Mouse (Mus musculus) hindbrain, embryonic 15.5 days (tissue): Measurements from ENCODE around the gene Nf2. TPM values are rescaled to one million over a fixed set of nuclear protein-coding genes. Genes with fewer than 3 reads are reported as not detected.
A peak's percentile ranks its signal among the peaks of the same experiment; 100 is the strongest.
"Not testable (repeated sequence)": the region's sequence is repeated elsewhere in the genome, so short reads cannot be mapped to it uniquely, and the experiment has no call there.

Experiments used
- ATAC-seq: fragments of 200-750 bp; cut with Nextera tagmentation; 2 replicates; pipeline ENCODE4 v1.8.0; 2017; ENCODE audit warnings: low read depth, moderate number of reproducible peaks, moderate TSS enrichment; ENCODE audit not compliant: low FRiP score
- H3K27ac ChIP-seq: fragments of 300-500 bp; sonication (generic); replicated peaks from 2 replicates; pipeline ENCODE4 v1.5.1; 2015; ENCODE audit warnings: mild to moderate bottlenecking, inconsistent platforms
- H3K27me3 ChIP-seq: fragments of 300-500 bp; sonication (generic); 2 replicates; pipeline ENCODE4 v1.6.1; 2015; ENCODE audit warnings: control low read depth, inconsistent platforms
- H3K36me3 ChIP-seq: fragments of 300-500 bp; sonication (generic); 2 replicates; pipeline ENCODE4 v1.6.1; 2015; ENCODE audit warnings: control low read depth, inconsistent platforms
- H3K4me1 ChIP-seq: fragments of 300-500 bp; sonication (generic); replicated peaks from 2 replicates; pipeline ENCODE4 v1.6.1; 2015; ENCODE audit warnings: control low read depth, inconsistent platforms
- H3K4me2 ChIP-seq: fragments of 300-500 bp; sonication (generic); 2 replicates; pipeline ENCODE4 v1.6.1; 2015; ENCODE audit warnings: moderate library complexity, mild to moderate bottlenecking, inconsistent platforms
- H3K4me3 ChIP-seq: fragments of 300-500 bp; sonication (generic); 2 replicates; pipeline ENCODE4 v1.5.1; 2015; ENCODE audit warnings: mild to moderate bottlenecking, inconsistent platforms
- H3K9ac ChIP-seq: fragments of 300-500 bp; sonication (generic); 2 replicates; pipeline ENCODE4 v1.6.1; 2015; ENCODE audit warnings: inconsistent platforms
- H3K9me3 ChIP-seq: fragments of 300-500 bp; sonication (generic); 2 replicates; pipeline ENCODE4 v1.6.1; 2016; ENCODE audit warnings: control low read depth, inconsistent platforms
- WGBS: fragments of 180-500 bp; shearing (Covaris S2); methylation state at CpG from one replicate; pipeline ENCODE4 v1.1.7; 2015; 5-methylcytosine and 5-hydroxymethylcytosine counted together
- polyA plus RNA-seq: library from polyadenylated mRNA; unstranded; fragments of >200 nt; fragmentation: Nextera tagmentation; extraction: Ambion mirVana; gene quantifications from 2 replicates; pipeline ENCODE4 v1.2.1, GENCODE M21; 2015

Gene Nf2
- polyA plus RNA-seq, 1 experiment from 2014 or later, result 72.3 TPM

DNA sequence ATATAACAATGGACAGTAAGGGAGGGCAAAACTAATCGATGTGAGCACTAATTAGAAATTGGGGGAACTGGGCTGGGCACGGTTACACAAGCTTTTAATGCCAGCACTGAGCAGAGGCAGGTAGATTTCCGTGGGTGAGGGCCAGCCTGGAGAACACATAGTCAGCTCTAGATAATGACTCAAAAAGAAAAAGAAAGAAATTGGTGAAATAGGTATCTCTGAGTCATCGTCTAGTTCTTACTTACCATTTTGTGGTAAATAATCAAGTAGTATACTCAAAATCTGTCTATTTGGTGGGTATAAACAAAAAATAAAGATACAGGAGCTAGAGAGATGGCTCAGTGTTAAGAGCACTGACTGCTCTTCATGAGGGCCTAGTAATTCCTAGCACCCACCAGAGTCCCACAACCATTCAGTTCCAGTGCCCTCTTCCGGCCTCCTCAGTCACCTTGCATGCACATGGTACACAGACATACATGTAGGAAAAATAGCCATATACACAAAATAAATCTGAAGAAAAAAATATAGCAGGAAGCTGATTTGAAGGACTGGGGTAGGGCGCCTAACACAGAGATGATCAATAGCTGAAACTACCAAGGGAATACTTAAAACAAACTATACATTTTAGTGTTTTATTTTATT lies 44.3 kb downstream of the Nf2 start:
- no peak for ATAC-seq
- no peak overlapping the region for H3K4me3 ChIP-seq
- H3K4me1 ChIP-seq, result peaks cover 10% of the 10 kb centered on the region; the same call in 1 of the 2 replicates
- H3K27ac ChIP-seq, result no peak overlapping the region
- no peak overlapping the region for H3K4me2 ChIP-seq
- no peaks in the 10 kb centered on the region for H3K27me3 ChIP-seq
- H3K9me3 ChIP-seq, result no peaks in the 10 kb centered on the region
- 0 out of 2 replicates have a peak, but pooled peaks cover 7% of the 10 kb centered on the region for H3K36me3 ChIP-seq
- WGBS, result 94% methylated on average over 6 of the region's 6 CpGs
- no peak overlapping the region for H3K9ac ChIP-seq

DNA sequence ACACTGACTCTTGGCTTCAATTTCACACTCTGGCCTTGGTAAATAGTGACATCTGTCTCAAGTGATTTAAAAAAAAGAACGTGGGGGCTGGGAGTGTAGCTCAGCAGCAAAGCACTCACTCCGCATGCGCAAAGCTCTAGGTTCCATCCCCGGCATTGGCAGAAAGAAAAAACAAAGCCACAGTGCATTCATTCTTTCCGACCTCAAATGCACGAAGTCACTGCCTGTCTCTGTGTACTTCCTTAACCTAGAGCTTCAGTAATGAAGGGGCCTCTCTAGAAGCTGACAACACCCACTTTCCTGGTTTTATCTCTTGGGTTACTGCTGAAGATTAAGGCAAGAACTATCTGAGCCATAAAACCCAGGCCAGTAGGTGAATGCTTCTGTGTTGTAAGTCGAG lies 45.4 kb downstream of the Nf2 start:
- Histone ChIP-seq H3K27me3 (no peaks in the 10 kb centered on the region), H3K4me2 (no peak overlapping the region), H3K9ac (no peak overlapping the region), H3K36me3 (0 out of 2 replicates have a peak, but pooled peaks cover 12% of the 10 kb centered on the region), H3K9me3 (no peaks in the 10 kb centered on the region), H3K4me3 (no peak overlapping the region), H3K27ac (peak overlapping the region; percentile 58), H3K4me1 (peaks cover 10% of the 10 kb centered on the region; the same call in 1 of the 2 replicates)
- peak; percentile 40 for ATAC-seq
- WGBS, result 44% methylated on average over 7 of the region's 7 CpGs

DNA sequence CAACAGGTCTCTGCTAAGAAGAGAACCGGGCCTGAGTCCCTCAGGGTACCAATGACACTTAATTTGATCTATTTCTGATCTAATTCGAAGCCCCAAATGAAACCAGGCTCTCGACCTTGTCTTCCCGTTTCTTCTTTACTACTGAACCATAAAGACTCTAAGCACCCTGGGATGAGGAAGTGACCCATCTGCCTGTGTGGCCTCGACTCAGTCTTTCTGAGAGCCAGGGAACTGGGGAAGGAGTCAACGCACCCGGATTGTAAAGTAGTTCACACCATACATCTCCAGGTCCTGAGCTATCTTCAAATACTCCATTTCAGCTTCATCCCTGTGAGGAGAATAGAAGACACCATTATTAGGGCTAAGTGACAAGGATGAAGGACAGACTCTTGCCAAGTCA lies 45.9 kb downstream of the Nf2 start:
- ATAC-seq, result peak; percentile 68
- no peak overlapping the region for H3K4me2 ChIP-seq
- no peak overlapping the region for H3K4me3 ChIP-seq
- no peak overlapping the region for H3K9ac ChIP-seq
- H3K4me1 ChIP-seq, result peaks cover 10% of the 10 kb centered on the region; the same call in 1 of the 2 replicates
- no peaks in the 10 kb centered on the region for H3K27me3 ChIP-seq
- H3K27ac ChIP-seq, result peak overlapping the region; percentile 58
- H3K36me3 ChIP-seq, result 0 out of 2 replicates have a peak, but pooled peaks cover 12% of the 10 kb centered on the region
- 43% methylated on average over 7 of the region's 7 CpGs for whole genome bisulfite sequencing
- no peaks in the 10 kb centered on the region for H3K9me3 ChIP-seq

DNA sequence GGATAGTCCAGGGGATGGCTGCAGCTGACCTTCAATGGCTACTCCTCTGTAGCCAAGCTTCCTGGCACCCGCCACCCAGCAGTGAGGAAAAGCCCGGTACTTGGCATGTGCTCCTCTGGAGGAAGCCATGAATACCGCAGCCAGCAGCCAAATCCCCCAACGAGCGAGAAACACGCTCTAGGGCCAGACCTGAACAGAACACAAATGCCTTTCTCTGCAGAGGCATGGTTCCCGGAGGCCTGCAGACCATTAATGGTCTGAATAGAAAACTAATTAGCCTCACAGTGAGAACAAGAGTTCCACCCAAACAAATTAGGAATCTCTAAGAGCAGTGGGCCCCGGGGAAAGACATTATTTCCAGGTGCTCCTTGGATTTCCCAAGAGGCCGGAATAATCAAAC lies 46.3 kb downstream of the Nf2 start:
- 0 out of 2 replicates have a peak, but pooled peaks cover 12% of the 10 kb centered on the region for H3K36me3 ChIP-seq
- peak; percentile 88 for ATAC-seq
- H3K27me3 ChIP-seq, result no peaks in the 10 kb centered on the region
- H3K9ac ChIP-seq, result no peak overlapping the region
- no peak overlapping the region for H3K4me3 ChIP-seq
- H3K9me3 ChIP-seq, result no peaks in the 10 kb centered on the region
- WGBS, result 48% methylated on average over 9 of the region's 9 CpGs
- peaks cover 10% of the 10 kb centered on the region; the same call in 1 of the 2 replicates for H3K4me1 ChIP-seq
- peak overlapping the region; percentile 58 for H3K27ac ChIP-seq
- H3K4me2 ChIP-seq, result no peak overlapping the region

DNA sequence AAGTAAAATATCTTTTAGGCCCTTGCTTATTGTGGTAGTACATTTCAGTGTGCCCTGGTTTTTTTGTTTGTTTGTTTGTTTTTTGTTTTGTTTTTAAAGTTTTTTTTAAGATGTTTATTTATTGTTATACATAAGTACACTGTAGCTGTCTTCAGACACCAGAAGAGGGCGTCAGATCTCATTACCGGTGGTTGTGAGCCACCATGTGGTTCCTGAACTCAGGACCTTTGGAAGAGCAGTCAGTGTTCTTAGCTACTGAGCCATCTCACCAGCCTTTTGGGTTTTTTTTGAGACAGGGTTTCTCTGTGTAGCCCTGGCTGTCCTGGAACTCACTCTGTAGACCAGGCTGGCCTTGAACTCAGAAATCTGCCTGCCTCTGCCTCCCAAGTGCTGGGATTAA lies 46.9 kb downstream of the Nf2 start:
- not testable (repeated sequence) for H3K4me1 ChIP-seq, H3K27me3 ChIP-seq, H3K4me3 ChIP-seq, H3K4me2 ChIP-seq, H3K9me3 ChIP-seq, ATAC-seq, H3K9ac ChIP-seq, H3K27ac ChIP-seq
- 86% methylated on average over 2 of the region's 2 CpGs for WGBS
- 0 out of 2 replicates have a peak, but pooled peaks cover 12% of the 10 kb centered on the region for H3K36me3 ChIP-seq

DNA sequence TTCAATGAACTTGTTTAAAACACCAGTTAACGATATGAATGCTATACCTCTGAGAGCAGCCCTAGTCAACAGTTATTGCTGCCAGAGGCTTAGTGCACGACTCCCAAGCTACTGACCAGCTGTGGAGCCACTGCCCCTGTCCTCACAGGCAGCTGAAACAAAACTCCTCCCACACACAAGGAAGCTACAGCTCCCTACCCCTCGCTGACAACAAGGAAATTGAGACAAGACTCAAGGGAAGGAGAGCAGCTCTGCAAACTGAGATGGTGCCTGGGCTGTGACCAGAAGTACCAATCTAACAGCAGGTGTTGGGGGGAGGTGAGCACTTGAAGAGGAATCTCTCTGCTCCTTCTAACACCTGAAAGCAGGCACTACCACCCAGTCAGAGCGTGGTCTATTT lies 48.7 kb downstream of the Nf2 start:
- peaks cover 10% of the 10 kb centered on the region; the same call in 1 of the 2 replicates for H3K4me1 ChIP-seq
- H3K9ac ChIP-seq, result no peak overlapping the region
- H3K27me3 ChIP-seq, result no peaks in the 10 kb centered on the region
- H3K27ac ChIP-seq, result no peak overlapping the region
- WGBS, result 63% methylated on average over 4 of the region's 4 CpGs
- no peak overlapping the region for H3K4me3 ChIP-seq
- no peaks in the 10 kb centered on the region for H3K9me3 ChIP-seq
- H3K36me3 ChIP-seq, result 0 out of 2 replicates have a peak, but pooled peaks cover 12% of the 10 kb centered on the region
- H3K4me2 ChIP-seq, result no peak overlapping the region
- ATAC-seq, result no peak

DNA sequence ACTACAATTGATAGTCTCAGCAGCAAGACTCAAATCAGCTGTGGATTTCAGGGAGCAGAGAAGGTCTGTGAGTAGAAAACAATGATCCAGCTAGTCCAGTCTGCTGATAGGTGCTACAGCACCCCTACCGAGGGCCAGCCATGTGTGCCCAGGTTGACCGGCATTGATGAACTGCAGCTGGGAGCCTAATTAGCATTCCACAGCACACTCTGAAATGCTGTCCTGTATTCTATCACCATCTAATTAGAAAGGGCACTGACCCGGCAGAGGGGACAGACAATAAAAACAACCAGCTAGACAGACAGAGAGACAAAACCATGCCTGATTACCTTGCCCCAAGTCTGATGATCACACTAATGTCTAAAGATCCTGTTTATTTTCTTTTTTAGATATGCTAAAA lies 56.3 kb downstream of the Nf2 start:
- Histone ChIP-seq H3K4me2 (no peak overlapping the region), H3K4me3 (no peak overlapping the region), H3K9ac (no peak overlapping the region), H3K4me1 (peaks cover 13% of the 10 kb centered on the region), H3K36me3 (peaks cover 15% of the 10 kb centered on the region; the same call in 1 of the 2 replicates), H3K9me3 (no peaks in the 10 kb centered on the region), H3K27ac (no peak overlapping the region), H3K27me3 (no peaks in the 10 kb centered on the region)
- no peak for ATAC-seq
- WGBS, result 32% methylated on average over 3 of the region's 3 CpGs

DNA sequence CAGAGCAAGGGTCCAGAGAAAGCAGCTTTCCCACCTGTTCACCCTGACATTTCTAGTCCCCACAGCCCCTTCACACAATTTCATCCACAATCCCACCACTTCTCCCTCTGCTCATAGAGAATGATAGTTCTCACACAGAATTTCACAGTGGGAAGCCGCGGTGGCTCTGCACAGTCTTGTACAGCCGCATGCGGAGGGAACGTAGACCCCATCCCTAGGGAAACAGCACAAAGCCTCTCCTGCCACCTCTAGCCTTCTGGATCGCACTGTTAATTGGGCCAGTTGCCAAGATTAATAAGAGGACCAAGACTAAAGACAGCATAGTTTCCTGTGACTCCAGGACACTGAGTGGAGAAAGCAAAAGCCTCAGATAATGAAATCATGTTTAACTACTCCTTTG lies 57.8 kb downstream of the Nf2 start:
- H3K36me3 ChIP-seq, result peaks cover 20% of the 10 kb centered on the region
- H3K27ac ChIP-seq, result no peak overlapping the region
- H3K9ac ChIP-seq, result no peak overlapping the region
- H3K4me1 ChIP-seq, result peaks cover 13% of the 10 kb centered on the region
- no peak overlapping the region for H3K4me2 ChIP-seq
- H3K27me3 ChIP-seq, result no peaks in the 10 kb centered on the region
- 22% methylated on average over 6 of the region's 6 CpGs for WGBS
- ATAC-seq, result peak; percentile 73
- H3K4me3 ChIP-seq, result no peak overlapping the region
- H3K9me3 ChIP-seq, result no peaks in the 10 kb centered on the region

DNA sequence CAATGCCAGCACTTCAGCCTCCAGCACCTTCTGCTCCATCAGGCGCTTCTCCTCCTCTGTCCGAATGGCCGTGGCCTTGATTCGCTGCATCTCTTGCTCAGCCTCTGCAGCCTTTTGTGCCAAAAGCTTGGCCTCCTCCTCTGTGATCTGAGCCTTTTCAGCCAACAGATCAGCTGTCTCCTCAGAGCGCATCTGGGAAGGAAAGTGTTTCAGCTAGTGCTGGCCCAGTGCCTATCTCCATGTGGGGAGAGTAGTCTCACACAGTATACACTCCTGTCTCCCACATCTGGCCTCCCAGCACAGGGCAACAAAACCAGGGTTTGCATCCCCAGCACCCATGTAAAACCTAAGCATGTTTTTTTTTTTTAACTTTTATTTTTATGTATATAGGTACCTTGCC lies 59.6 kb downstream of the Nf2 start:
- ATAC-seq, result no peak
- Histone ChIP-seq H3K4me3 (no peak overlapping the region), H3K4me2 (no peak overlapping the region), H3K27me3 (no peaks in the 10 kb centered on the region), H3K27ac (no peak overlapping the region), H3K4me1 (peaks cover 13% of the 10 kb centered on the region), H3K9ac (no peak overlapping the region), H3K36me3 (peaks cover 27% of the 10 kb centered on the region), H3K9me3 (no peaks in the 10 kb centered on the region)
- WGBS, result 82% methylated on average over 5 of the region's 5 CpGs

DNA sequence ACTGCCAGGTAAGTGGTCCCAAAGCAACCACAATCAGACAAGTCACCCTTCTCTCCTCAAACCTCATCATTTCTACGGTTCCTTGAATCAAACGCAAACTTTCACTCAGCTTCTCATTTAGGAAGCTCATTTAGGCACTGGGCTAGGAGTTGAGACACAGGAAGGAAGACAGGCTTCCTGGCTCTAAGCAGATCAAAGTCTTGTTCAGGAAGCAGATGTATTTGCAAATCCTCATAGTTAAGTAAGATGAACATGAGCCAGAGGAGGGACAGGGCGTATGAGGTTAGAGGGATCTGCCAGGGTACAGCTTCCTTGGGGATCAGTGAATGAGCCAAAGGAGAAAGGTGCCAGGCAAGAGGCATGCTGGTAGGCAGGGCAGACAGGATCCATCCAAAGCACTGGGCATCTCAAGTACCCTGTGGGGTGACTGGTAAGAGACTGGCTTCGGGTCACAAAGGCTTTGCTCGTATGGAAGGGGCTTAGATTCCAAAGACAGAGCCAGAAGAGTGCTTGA lies 64.7 kb downstream of the Nf2 start:
- Histone ChIP-seq H3K4me1 (no peaks in the 10 kb centered on the region), H3K27me3 (no peaks in the 10 kb centered on the region), H3K27ac (no peak overlapping the region), H3K9me3 (no peaks in the 10 kb centered on the region), H3K9ac (no peak overlapping the region), H3K4me2 (no peak overlapping the region), H3K4me3 (no peak overlapping the region), H3K36me3 (peaks cover 51% of the 10 kb centered on the region)
- 90% methylated on average over 5 of the region's 5 CpGs for WGBS
- no peak for ATAC-seq

DNA sequence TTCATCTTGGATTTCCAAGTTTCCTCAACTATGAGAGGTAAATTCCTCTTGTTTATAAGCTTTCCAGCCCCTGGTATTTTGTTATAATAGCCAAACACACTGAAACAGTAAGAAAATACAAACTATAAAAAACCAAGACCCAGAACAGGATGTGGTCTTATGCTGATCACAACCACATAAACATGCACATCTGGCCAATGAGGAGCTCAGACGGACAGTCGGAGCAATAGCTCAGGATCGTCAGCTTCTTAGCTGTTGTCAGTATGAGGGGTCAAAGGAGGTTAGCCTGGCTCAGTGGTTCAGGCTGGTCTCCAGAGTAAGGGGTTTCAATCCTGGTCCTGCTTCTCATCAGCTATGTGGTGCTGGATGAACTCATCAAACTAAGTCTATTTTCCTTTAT lies 66.2 kb downstream of the Nf2 start:
- no peak overlapping the region for H3K9ac ChIP-seq
- no peaks in the 10 kb centered on the region for H3K4me1 ChIP-seq
- H3K9me3 ChIP-seq, result no peaks in the 10 kb centered on the region
- no peak for ATAC-seq
- no peak overlapping the region for H3K27ac ChIP-seq
- no peaks in the 10 kb centered on the region for H3K27me3 ChIP-seq
- no peak overlapping the region for H3K4me2 ChIP-seq
- H3K36me3 ChIP-seq, result peaks cover 54% of the 10 kb centered on the region
- WGBS, result 87% methylated on average over 3 of the region's 3 CpGs
- H3K4me3 ChIP-seq, result no peak overlapping the region

DNA sequence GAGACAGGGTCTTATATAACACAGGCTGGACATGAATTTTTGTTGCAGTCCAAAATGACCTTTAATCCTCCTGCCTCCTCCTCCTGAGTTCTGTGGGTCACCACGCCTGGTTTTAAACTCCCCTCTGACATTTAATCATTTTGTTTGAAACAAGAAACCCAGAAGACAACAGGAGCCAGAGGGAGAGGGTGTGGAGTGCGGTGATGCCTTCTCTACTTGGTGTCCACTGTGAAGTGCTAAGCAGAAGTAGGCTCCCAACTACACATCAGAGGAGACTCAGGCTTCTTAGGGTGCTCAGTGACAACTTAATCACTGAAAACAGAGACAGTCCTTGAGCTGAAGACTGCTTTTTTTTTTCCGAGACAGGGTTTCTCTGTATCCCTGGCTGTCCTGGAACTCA lies 68.4 kb downstream of the Nf2 start:
- Histone ChIP-seq H3K4me2 (no peak overlapping the region), H3K27me3 (no peaks in the 10 kb centered on the region), H3K4me1 (no peaks in the 10 kb centered on the region), H3K9ac (no peak overlapping the region), H3K9me3 (no peaks in the 10 kb centered on the region), H3K27ac (no peak overlapping the region), H3K4me3 (no peak overlapping the region), H3K36me3 (peaks cover 42% of the 10 kb centered on the region)
- 86% methylated on average over 3 of the region's 3 CpGs for WGBS
- no peak for ATAC-seq
